ENCODE assay signal across 27 mouse cellular contexts in the genomic region with DNA sequence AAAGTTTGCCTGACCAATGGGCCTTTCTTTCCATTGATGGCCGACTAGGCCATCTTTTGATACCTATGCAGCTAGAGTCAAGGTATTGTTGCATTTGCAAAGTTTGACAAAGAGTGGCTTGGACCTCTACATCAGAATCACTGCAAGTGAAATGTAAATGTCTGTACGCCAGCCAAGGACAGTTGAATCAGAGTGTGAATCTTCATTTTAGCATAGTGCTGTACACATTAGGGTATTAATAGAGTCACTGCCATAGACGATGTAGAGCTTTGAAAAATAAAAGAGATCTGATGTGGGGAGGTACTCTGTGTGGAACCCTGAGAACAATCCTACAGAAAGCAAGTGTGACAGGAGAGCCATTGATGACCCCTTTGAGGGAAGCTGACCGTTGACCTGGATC.
DNase-seq lines count a peak whose midpoint lies in the region; ATAC-seq and TF ChIP-seq lines count a peak whose summit lies in the region.
"Had no signal": no experiment of that assay in that cellular context is flagged by ENCODE, and none has a peak within 500 bp of the region (broad histone marks: within the 10 kb centered on the region; RNA-seq: fewer than 3 reads in every experiment).

No protein-coding gene starts in this region.

- H3K9me3 ChIP-seq in forebrain, embryonic 16.5 days (ENCODE audit: control insufficient read depth, low read length), result 0 out of 2 replicates have a peak, but pooled peaks cover 2% of the 10 kb centered on the region
- H3K9me3 ChIP-seq in forebrain, embryonic 13.5 days (replicated peaks), result no peaks in the 10 kb centered on the region
- H3K9me3 ChIP-seq: embryonic facial prominence, embryonic 10.5 days; embryonic facial prominence, embryonic 13.5 days; G1E; hindbrain, embryonic 15.5 days had no signal

- no peak for DNase-seq in layer of hippocampus, adult 2 months (ENCODE audit: low spot score in 2 of 2)
- DNase-seq in layer of hippocampus, postnatal 36 days, result no peak
- DNase-seq in brain, adult 2 months (ENCODE audit: low read depth, low spot score), result peak; percentile 53
- no peak for DNase-seq in urinary bladder, postnatal 25 days (ENCODE audit: low spot score)
- DNase-seq: adrenal gland, postnatal 10 days; adrenal gland, postnatal 36 days; B cell, adult 2 months; cerebellum, adult 11 months; cerebellum, adult 2 months; cerebellum, adult 9-11 months; cerebellum, postnatal 25 days; embryo, embryonic 11 days; gastrocnemius, adult 2 months; gastrocnemius, postnatal 14 days; heart, adult 11 months had no signal

- no peaks in the 10 kb centered on the region for H3K36me3 ChIP-seq in forebrain, embryonic 16.5 days (ENCODE audit: control insufficient read depth, insufficient read depth)
- no peaks in the 10 kb centered on the region for H3K36me3 ChIP-seq in forebrain, embryonic 13.5 days (ENCODE audit: poor library complexity, severe bottlenecking)
- H3K36me3 ChIP-seq: embryonic facial prominence, embryonic 10.5 days; embryonic facial prominence, embryonic 13.5 days; G1E; hindbrain, embryonic 12.5 days; hindbrain, embryonic 15.5 days had no signal

- H3K27me3 ChIP-seq in forebrain, embryonic 16.5 days (replicated peaks; ENCODE audit: control insufficient read depth, insufficient read depth, low read length), result no peaks in the 10 kb centered on the region
- no peaks in the 10 kb centered on the region for H3K27me3 ChIP-seq in forebrain, embryonic 13.5 days
- H3K27me3 ChIP-seq: CH12.LX; embryonic facial prominence, embryonic 13.5 days; hindbrain, embryonic 12.5 days; hindbrain, embryonic 15.5 days had no signal

- H3K27ac ChIP-seq in forebrain, embryonic 16.5 days (ENCODE audit: low read length), result peak overlapping the region; percentile 31
- no peak overlapping the region for H3K27ac ChIP-seq in forebrain, embryonic 13.5 days
- peak overlapping the region; percentile 15; the same call in 1 of the 2 replicates for H3K27ac ChIP-seq in layer of hippocampus, adult 2 months
- H3K27ac ChIP-seq: embryonic facial prominence, embryonic 10.5 days; embryonic facial prominence, embryonic 13.5 days; gastrocnemius, adult 2 months; hindbrain, embryonic 12.5 days; hindbrain, embryonic 15.5 days had no signal

- H3K4me1 ChIP-seq in forebrain, embryonic 16.5 days (replicated peaks; ENCODE audit: control insufficient read depth, insufficient read depth, low read length), result peaks cover 12% of the 10 kb centered on the region
- H3K4me1 ChIP-seq in forebrain, embryonic 13.5 days, result no peaks in the 10 kb centered on the region
- H3K4me1 ChIP-seq: embryonic facial prominence, embryonic 10.5 days; embryonic facial prominence, embryonic 13.5 days; hindbrain, embryonic 12.5 days; hindbrain, embryonic 15.5 days had no signal

- H3K9ac ChIP-seq in forebrain, embryonic 16.5 days (replicated peaks; ENCODE audit: low read depth, low read length), result no peak overlapping the region
- no peak overlapping the region for H3K9ac ChIP-seq in forebrain, embryonic 13.5 days
- H3K9ac ChIP-seq: embryonic facial prominence, embryonic 13.5 days; hindbrain, embryonic 12.5 days; hindbrain, embryonic 15.5 days had no signal

- 86% methylated on average over 4 of the region's 4 CpGs for WGBS in forebrain, embryonic 16.5 days
- WGBS in forebrain, embryonic 13.5 days, result 95% methylated on average over 4 of the region's 4 CpGs

- no peak for ATAC-seq in forebrain, embryonic 16.5 days
- no peak for ATAC-seq in forebrain, embryonic 13.5 days
- ATAC-seq: intestine, postnatal 0 days; Patski had no signal

- no peak overlapping the region for H3K4me2 ChIP-seq in forebrain, embryonic 16.5 days (ENCODE audit: low read length)
- no peak overlapping the region for H3K4me2 ChIP-seq in forebrain, embryonic 13.5 days
- H3K4me2 ChIP-seq: embryonic facial prominence, embryonic 13.5 days; heart, embryonic 11.5 days; hindbrain, embryonic 12.5 days; hindbrain, embryonic 15.5 days had no signal

- H3K4me3 ChIP-seq in forebrain, embryonic 16.5 days (replicated peaks; ENCODE audit: low read length), result no peak overlapping the region
- no peak overlapping the region for H3K4me3 ChIP-seq in forebrain, embryonic 13.5 days
- H3K4me3 ChIP-seq in layer of hippocampus, adult 2 months, result no peak overlapping the region
- H3K4me3 ChIP-seq: embryonic facial prominence, embryonic 10.5 days; embryonic facial prominence, embryonic 13.5 days; erythroblast, embryonic 14.5 days; gastrocnemius, adult 2 months; hindbrain, embryonic 12.5 days; hindbrain, embryonic 15.5 days had no signal

- no peak for TF ChIP-seq CTCF in layer of hippocampus, adult 2 months (conservative IDR thresholded peaks at IDR 0.05)
